Mouse (Mus musculus): ENCODE results near the gene Paqr6. TPM values are rescaled to one million over a fixed set of nuclear protein-coding genes. Genes with fewer than 3 reads are reported as not detected.

The Paqr6 gene
- polyA plus RNA-seq, 1 experiment, result 3.6 TPM

DNA sequence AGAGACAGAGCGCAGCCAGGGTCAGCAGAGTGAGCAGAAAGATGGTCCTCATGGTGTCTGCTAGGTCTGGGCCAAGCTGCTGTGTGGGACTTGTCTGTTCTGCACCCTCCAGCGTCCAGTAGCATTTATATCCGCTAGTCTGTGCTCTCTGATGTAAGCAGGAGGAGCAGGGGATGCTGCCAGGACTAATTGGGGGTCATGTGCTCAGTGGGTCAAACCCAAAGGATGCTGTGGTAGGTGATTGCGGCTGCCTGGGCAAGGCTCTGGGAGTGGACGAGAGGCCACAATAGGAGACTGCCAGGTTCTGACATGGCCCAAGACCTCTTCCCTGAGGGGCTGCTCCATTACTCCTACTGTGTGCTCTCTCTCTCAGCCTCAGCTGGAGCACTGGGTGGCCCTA, 20.0 kb downstream of the Paqr6 start, which contains the start of gene Bglap:
Gene Bglap, minus strand, starts transcription at position 101 of the 400 bp plus-strand sequence.
- Histone ChIP-seq H3K27ac (ENCODE audit: insufficient read depth, low read depth, low read length) (no peak within 1 kb of the TSS), H3K4me1 (ENCODE audit: control insufficient read depth, insufficient read depth, low read length) (no peaks in the 10 kb centered on the region), H3K27me3 (replicated peaks; ENCODE audit: control insufficient read depth, insufficient read depth, low read length) (no peaks in the 10 kb centered on the region), H3K4me3 (ENCODE audit: insufficient read depth, low read depth, low read length) (no peak within 1 kb of the TSS), H3K36me3 (ENCODE audit: control insufficient read depth, insufficient read depth, low read length) (no peaks in the 10 kb centered on the region)
- no peak for DNase-seq
- TF ChIP-seq POLR2A (IDR thresholded peaks at IDR 0.05; ENCODE audit: low read depth, low read length) (no peak), CTCF (conservative IDR thresholded peaks at IDR 0.05; ENCODE audit: insufficient read depth, insufficient read length, low read depth, low read length) (no peak)
- WGBS, result 75% methylated on average over 5 of the region's 5 CpGs

DNA sequence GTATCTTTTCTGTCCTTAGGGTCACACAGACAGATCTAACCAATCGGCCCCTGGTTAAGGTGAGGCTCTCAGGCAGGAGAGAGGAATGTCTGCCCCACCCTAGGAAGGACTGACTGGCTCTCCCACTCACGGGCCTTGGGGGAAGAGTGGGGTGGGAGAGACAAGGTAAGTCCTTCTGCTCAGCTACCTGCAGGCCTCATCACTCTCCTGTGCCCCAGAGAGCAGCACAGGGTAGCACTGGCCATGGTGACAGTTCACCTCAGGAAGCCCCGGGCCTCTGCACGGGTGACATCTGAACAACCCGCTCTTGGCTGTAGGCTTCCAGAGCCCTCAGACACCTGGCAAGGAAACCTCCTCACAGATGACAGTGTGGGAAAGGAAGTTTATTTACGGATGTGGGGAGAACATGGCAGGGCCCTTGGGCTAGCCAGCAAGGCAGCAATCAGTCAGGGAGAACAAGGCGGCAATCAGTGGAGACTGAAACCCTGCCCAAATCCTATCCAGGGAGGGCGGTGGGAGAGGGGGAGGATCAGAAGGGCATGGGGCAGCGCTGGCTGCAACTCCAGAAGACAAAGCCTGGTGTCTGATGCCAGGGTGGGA, 29.5 kb downstream of the Paqr6 start:
- Histone ChIP-seq H3K36me3 (ENCODE audit: control insufficient read depth, insufficient read depth, low read length) (no peaks in the 10 kb centered on the region), H3K27ac (ENCODE audit: insufficient read depth, low read depth, low read length) (no peak overlapping the region), H3K4me1 (ENCODE audit: control insufficient read depth, insufficient read depth, low read length) (no peaks in the 10 kb centered on the region), H3K4me3 (ENCODE audit: insufficient read depth, low read depth, low read length) (no peak overlapping the region), H3K27me3 (replicated peaks; ENCODE audit: control insufficient read depth, insufficient read depth, low read length) (no peaks in the 10 kb centered on the region)
- TF ChIP-seq CTCF (conservative IDR thresholded peaks at IDR 0.05; ENCODE audit: insufficient read depth, insufficient read length, low read depth, low read length) (no peak), POLR2A (IDR thresholded peaks at IDR 0.05; ENCODE audit: low read depth, low read length) (no peak)
- no peak for DNase-seq
- 79% methylated on average over 9 of the region's 9 CpGs for WGBS

DNA sequence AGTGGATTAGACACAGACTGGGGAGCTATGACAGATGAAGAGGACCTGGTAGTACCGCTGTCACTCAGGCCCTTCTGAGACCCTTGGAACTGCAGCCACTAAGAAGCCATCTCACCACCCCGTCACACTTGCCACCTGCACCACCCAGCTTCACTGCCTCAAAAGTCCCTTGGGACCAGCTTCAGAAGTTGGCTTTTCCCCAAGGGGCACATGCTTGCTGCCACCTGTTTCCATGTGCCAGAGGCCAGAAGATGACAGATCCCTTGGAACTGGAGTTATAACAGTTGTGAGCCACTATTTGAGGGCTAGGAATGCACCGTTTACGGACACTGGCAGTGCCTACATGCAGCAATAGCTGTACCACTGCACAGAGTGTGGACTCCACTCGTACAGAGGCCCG, 30.9 kb downstream of the Paqr6 start:
- DNase-seq, result no peak
- 96% methylated on average over 6 of the region's 6 CpGs for WGBS
- no peaks in the 10 kb centered on the region for H3K36me3 ChIP-seq (ENCODE audit: control insufficient read depth, insufficient read depth, low read length)
- H3K27ac ChIP-seq (ENCODE audit: insufficient read depth, low read depth, low read length), result no peak overlapping the region
- TF ChIP-seq CTCF (conservative IDR thresholded peaks at IDR 0.05; ENCODE audit: insufficient read depth, insufficient read length, low read depth, low read length), result no peak
- no peak for TF ChIP-seq POLR2A (IDR thresholded peaks at IDR 0.05; ENCODE audit: low read depth, low read length)
- H3K4me1 ChIP-seq (ENCODE audit: control insufficient read depth, insufficient read depth, low read length), result no peaks in the 10 kb centered on the region
- no peak overlapping the region for H3K4me3 ChIP-seq (ENCODE audit: insufficient read depth, low read depth, low read length)
- H3K27me3 ChIP-seq (replicated peaks; ENCODE audit: control insufficient read depth, insufficient read depth, low read length), result no peaks in the 10 kb centered on the region

DNA sequence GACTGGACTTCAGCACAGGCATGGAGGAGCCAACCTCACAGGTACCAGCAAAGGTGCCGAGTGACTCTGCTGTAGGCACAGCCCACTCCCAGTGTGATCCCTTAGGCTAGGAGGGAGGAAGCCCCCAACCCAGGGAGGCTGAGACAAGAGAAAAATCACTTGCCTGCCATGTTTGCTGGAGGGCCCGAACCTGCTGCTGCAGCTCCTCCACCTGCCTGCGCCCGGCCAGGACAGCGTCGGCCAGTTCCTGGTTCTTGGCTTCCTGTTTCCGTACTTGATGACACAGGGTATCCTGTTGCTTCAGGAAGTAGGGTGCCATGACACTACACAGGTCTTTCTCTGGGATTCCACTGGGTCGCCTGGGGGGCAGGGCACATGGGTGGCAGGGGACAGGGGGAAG, 31.4 kb downstream of the Paqr6 start:
- H3K27ac ChIP-seq (ENCODE audit: insufficient read depth, low read depth, low read length), result no peak overlapping the region
- H3K27me3 ChIP-seq (replicated peaks; ENCODE audit: control insufficient read depth, insufficient read depth, low read length), result no peaks in the 10 kb centered on the region
- no peaks in the 10 kb centered on the region for H3K36me3 ChIP-seq (ENCODE audit: control insufficient read depth, insufficient read depth, low read length)
- no peaks in the 10 kb centered on the region for H3K4me1 ChIP-seq (ENCODE audit: control insufficient read depth, insufficient read depth, low read length)
- no peak overlapping the region for H3K4me3 ChIP-seq (ENCODE audit: insufficient read depth, low read depth, low read length)
- no peak for TF ChIP-seq POLR2A (IDR thresholded peaks at IDR 0.05; ENCODE audit: low read depth, low read length)
- no peak for TF ChIP-seq CTCF (conservative IDR thresholded peaks at IDR 0.05; ENCODE audit: insufficient read depth, insufficient read length, low read depth, low read length)
- WGBS, result 85% methylated on average over 8 of the region's 8 CpGs
- no peak for DNase-seq

DNA sequence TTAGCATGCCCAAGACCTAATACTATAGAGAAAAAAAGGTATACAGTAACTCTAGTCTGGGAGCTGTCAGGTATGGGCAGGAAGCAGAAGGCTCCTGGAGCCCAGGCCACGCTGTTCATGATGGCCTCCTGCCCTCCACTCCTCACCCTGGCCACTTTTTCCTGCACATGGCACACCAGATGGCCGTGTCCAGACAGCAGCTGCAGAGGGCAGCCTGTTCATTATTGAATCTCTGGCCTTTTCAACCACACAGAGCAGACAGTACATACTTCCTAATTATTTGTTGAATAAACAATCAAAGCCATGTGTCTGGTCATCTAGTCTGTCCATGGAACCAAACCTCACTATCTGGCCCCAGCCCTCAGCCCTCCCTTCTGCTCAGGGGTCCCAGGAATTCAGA, 34.3 kb downstream of the Paqr6 start:
- TF ChIP-seq POLR2A (IDR thresholded peaks at IDR 0.05; ENCODE audit: low read depth, low read length) (no peak), CTCF (conservative IDR thresholded peaks at IDR 0.05; ENCODE audit: insufficient read depth, insufficient read length, low read depth, low read length) (no peak)
- Histone ChIP-seq H3K27me3 (replicated peaks; ENCODE audit: control insufficient read depth, insufficient read depth, low read length) (no peaks in the 10 kb centered on the region), H3K4me3 (ENCODE audit: insufficient read depth, low read depth, low read length) (no peak overlapping the region), H3K36me3 (ENCODE audit: control insufficient read depth, insufficient read depth, low read length) (no peaks in the 10 kb centered on the region), H3K27ac (ENCODE audit: insufficient read depth, low read depth, low read length) (no peak overlapping the region), H3K4me1 (ENCODE audit: control insufficient read depth, insufficient read depth, low read length) (no peaks in the 10 kb centered on the region)
- no peak for DNase-seq
- WGBS, result 93% methylated on average over 2 of the region's 2 CpGs

DNA sequence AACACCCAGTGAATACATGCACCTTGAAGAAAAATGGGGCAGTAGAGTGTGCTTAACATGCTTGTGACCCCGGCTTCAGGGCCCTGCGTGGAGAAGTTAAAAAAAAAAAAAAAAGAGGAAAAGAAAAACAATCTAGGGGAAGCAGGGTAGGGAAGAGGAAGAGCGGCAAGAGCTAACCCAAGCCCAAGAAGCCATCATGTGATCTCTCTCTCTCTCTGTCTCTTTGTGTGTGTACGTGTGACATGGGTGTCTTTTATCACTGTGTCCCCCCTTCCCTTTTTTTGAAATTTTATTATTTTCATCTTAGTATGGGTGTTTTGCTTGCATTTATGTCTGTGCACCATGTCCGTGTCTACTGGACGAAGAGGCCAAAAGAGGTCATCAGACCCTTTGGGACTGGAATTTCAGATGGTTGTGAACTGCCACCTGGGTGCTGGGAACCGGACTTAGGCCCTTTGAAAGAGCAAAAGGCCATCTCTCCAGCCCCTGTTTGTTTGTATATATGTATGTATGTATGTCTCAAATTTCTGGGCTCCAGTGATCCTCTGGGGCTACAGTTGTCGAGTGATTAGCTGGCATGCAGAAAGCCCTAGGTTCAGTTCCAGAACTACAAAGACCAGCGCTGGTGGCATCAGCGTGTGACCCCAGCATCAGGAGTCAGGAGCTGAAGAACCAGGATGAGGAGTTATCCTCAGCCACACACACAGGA, 39.3 kb downstream of the Paqr6 start:
- no peaks in the 10 kb centered on the region for H3K27me3 ChIP-seq (replicated peaks; ENCODE audit: control insufficient read depth, insufficient read depth, low read length)
- WGBS, result 91% methylated on average over 10 of the region's 10 CpGs
- H3K27ac ChIP-seq (ENCODE audit: insufficient read depth, low read depth, low read length), result no peak overlapping the region
- TF ChIP-seq POLR2A (IDR thresholded peaks at IDR 0.05; ENCODE audit: low read depth, low read length) (no peak), CTCF (conservative IDR thresholded peaks at IDR 0.05; ENCODE audit: insufficient read depth, insufficient read length, low read depth, low read length) (no peak)
- no peak overlapping the region for H3K4me3 ChIP-seq (ENCODE audit: insufficient read depth, low read depth, low read length)
- no peaks in the 10 kb centered on the region for H3K4me1 ChIP-seq (ENCODE audit: control insufficient read depth, insufficient read depth, low read length)
- no peak for DNase-seq
- no peaks in the 10 kb centered on the region for H3K36me3 ChIP-seq (ENCODE audit: control insufficient read depth, insufficient read depth, low read length)

DNA sequence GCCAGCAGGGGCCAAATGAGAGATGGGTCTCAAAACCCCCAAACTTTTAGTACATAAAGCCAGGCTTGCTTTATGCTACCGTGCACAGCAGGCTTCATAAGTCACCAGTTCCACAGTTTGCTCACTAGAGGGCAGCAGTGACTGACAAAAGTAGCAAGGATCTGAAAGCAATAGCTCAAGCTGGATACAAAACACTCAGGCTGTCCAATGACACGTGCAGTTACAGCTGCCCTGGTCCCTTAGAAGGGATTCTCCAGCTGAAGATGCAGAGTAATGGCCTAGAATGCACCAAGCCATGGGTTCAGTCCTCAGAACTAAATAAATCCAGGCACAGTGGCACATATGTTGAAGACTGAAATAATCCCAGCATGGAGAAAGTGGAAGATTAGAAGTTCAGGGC, 42.7 kb downstream of the Paqr6 start:
- WGBS, result 1% methylated on average over 2 of the region's 2 CpGs
- TF ChIP-seq POLR2A (IDR thresholded peaks at IDR 0.05; ENCODE audit: low read depth, low read length) (no peak), CTCF (conservative IDR thresholded peaks at IDR 0.05; ENCODE audit: insufficient read depth, insufficient read length, low read depth, low read length) (peak; percentile 96)
- Histone ChIP-seq H3K4me1 (ENCODE audit: control insufficient read depth, insufficient read depth, low read length) (peaks cover 5% of the 10 kb centered on the region; the same call in 1 of the 2 replicates), H3K27ac (ENCODE audit: insufficient read depth, low read depth, low read length) (no peak overlapping the region), H3K36me3 (ENCODE audit: control insufficient read depth, insufficient read depth, low read length) (no peaks in the 10 kb centered on the region), H3K4me3 (ENCODE audit: insufficient read depth, low read depth, low read length) (no peak overlapping the region), H3K27me3 (replicated peaks; ENCODE audit: control insufficient read depth, insufficient read depth, low read length) (no peaks in the 10 kb centered on the region)
- DNase-seq, result peak; percentile 78

All from kidney, adult 2 months (tissue).